Mouse (Mus musculus): ENCODE results near the gene Rnf148. TPM values are rescaled to one million over a fixed set of nuclear protein-coding genes. Genes with fewer than 3 reads are reported as not detected.

The Rnf148 gene
- not detected for polyA plus RNA-seq (2015; fragmentation: Illumina TruSeq; extraction: RNeasy Lipid Tissue Mini Kit (QIAGEN cat#74804); ENCODE audit: insufficient read depth, low replicate concordance)

DNA sequence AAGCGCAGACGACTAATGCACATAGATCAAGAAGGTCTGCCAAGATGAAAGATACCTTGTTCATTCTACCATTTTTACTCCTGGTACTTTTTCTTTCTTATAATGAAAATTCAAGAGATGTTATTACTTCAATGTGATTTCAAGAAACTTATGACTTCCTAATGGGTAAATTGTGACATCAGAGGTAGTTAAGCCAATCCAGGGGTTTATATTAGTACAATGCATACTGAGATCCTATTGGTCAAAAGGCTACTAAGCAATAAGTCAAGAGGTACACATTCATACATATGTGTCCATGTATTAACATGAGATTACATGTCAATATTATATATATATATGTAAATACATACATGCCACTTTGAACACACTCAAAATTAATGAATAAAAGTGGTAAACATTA lies at the start of gene Rnf148:
TSS of gene Rnf148 (minus strand) at position 101 of the 400 bp plus-strand sequence.

DNA sequence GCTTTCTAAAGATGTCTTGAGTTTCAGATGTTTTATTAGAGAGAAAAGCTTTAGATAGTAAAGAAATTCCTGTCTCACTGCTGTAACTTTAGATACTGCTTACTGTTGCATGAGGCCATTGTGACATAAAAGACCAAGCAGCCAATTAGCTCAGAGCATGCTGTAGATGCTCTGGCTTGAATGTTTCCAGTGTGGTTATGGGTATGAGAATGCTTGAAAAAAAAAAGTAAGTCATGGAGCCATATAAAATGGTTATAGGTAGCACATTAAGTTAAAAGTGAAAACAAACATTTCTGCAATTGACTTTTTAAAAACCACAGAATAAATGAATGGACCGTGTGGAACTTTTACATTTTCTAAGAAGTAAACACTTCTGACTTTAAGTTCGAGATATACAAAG lies 4.7 kb downstream of the Rnf148 start, which contains the start of gene Rnf133:
TSS of gene Rnf133 (minus strand) at position 101 of the 400 bp plus-strand sequence.

Other genes starting within 250 kb of the Rnf148 start
- not detected for gene Rnf133, start 4.8 kb downstream of the Rnf148 start, polyA plus RNA-seq (2015; fragmentation: Illumina TruSeq; extraction: RNeasy Lipid Tissue Mini Kit (QIAGEN cat#74804); ENCODE audit: insufficient read depth, low replicate concordance)
- 3.1 TPM for gene Cadps2, start 184.3 kb upstream of the Rnf148 start, polyA plus RNA-seq (2015; fragmentation: Illumina TruSeq; extraction: RNeasy Lipid Tissue Mini Kit (QIAGEN cat#74804); ENCODE audit: insufficient read depth, low replicate concordance)